Mouse (Mus musculus) stomach, postnatal 0 days (tissue): ENCODE measurements at regions not wholly inside any gene's neighbourhood (a gene's known extent, or its start where the extent isn't known, plus 50 kb on each side); places are given as distances from the start of the nearest gene placed in this dataset.
A peak's percentile ranks its signal among the peaks of the same experiment; 100 is the strongest.

Source experiments
- ATAC-seq: fragments of 200-750 bp; cut with Nextera tagmentation; 2 replicates; pipeline ENCODE4 v1.8.0; 2017; ENCODE audit not compliant: low FRiP score, low TSS enrichment
- DNase-seq: peaks from one replicate; pipeline ENCODE4 v3.0.0-alpha.2; 2016; ENCODE audit warnings: low spot score
- H3K27ac ChIP-seq: fragments of 300-500 bp; sonication (generic); replicated peaks from 2 replicates; pipeline ENCODE4 v1.5.1; 2014; ENCODE audit warnings: mild to moderate bottlenecking, control low read depth
- H3K27me3 ChIP-seq: fragments of 300-500 bp; sonication (generic); 2 replicates; pipeline ENCODE4 v1.6.1; 2014; ENCODE audit warnings: low read length; ENCODE audit not compliant: control insufficient read depth, insufficient read depth
- H3K36me3 ChIP-seq: fragments of 300-500 bp; sonication (generic); 2 replicates; pipeline ENCODE4 v1.6.1; 2014; ENCODE audit warnings: low read length, mixed read lengths; ENCODE audit not compliant: control insufficient read depth, insufficient read depth
- H3K4me1 ChIP-seq: fragments of 300-500 bp; sonication (generic); replicated peaks from 2 replicates; pipeline ENCODE4 v1.6.1; 2014; ENCODE audit warnings: antibody characterized with exemption; ENCODE audit not compliant: control insufficient read depth, insufficient read depth
- H3K4me2 ChIP-seq: fragments of 300-500 bp; sonication (generic); replicated peaks from 2 replicates; pipeline ENCODE4 v1.6.1; 2014; ENCODE audit warnings: low read depth, mild to moderate bottlenecking, control low read depth, moderate library complexity
- H3K4me3 ChIP-seq: fragments of 300-500 bp; sonication (generic); 2 replicates; pipeline ENCODE4 v1.5.1; 2014; ENCODE audit warnings: low read depth, low read length, control low read depth
- H3K9ac ChIP-seq: fragments of 300-500 bp; sonication (generic); 2 replicates; pipeline ENCODE4 v1.6.1; 2014; ENCODE audit warnings: mild to moderate bottlenecking, low read length, control low read depth, mixed read lengths
- H3K9me3 ChIP-seq: fragments of 300-500 bp; sonication (generic); 2 replicates; pipeline ENCODE4 v1.6.1; 2016; ENCODE audit warnings: low read length; ENCODE audit not compliant: control insufficient read depth
- CTCF ChIP-seq: IDR thresholded peaks from 2 replicates; pipeline ENCODE4 v1.5.1; 2016; ENCODE audit warnings: antibody characterized with exemption, low read depth, mild to moderate bottlenecking, moderate library complexity
- EP300 ChIP-seq: optimal IDR thresholded peaks from 2 replicates; pipeline ENCODE3; 2016; ENCODE audit warnings: antibody characterized with exemption
- WGBS: fragments of 180-500 bp; shearing (Covaris S2); extraction: QIAGEN DNeasy Blood & Tissue Kit; methylation state at CpG from one replicate; pipeline ENCODE4 v1.1.7; 2014; 5-methylcytosine and 5-hydroxymethylcytosine counted together

GRCm38 (mm10) chr9:30848249-30848648 is 74.0 kb downstream of the Adamts15 start:
- 69% methylated on average over 1 of the region's 1 CpGs for WGBS
- no peak for DNase-seq
- Histone ChIP-seq H3K9me3 (no peaks in the 10 kb centered on the region), H3K36me3 (no peaks in the 10 kb centered on the region), H3K4me1 (no peaks in the 10 kb centered on the region), H3K27me3 (no peaks in the 10 kb centered on the region), H3K27ac (no peak overlapping the region), H3K4me3 (no peak overlapping the region), H3K9ac (no peak overlapping the region), H3K4me2 (no peak overlapping the region)
- no peak for TF ChIP-seq EP300
- no peak for TF ChIP-seq CTCF
- ATAC-seq, result no peak

- no peak for DNase-seq
Observed at GRCm38 (mm10) chr9:30845609-30846290, 76.5 kb downstream of the Adamts15 start.

GRCm38 (mm10) chr9:30844079-30844563 is 78.1 kb downstream of the Adamts15 start:
- Histone ChIP-seq H3K4me2 (no peak overlapping the region), H3K36me3 (no peaks in the 10 kb centered on the region), H3K9me3 (no peaks in the 10 kb centered on the region), H3K27me3 (no peaks in the 10 kb centered on the region), H3K4me1 (no peaks in the 10 kb centered on the region), H3K27ac (no peak overlapping the region), H3K9ac (no peak overlapping the region), H3K4me3 (no peak overlapping the region)
- ATAC-seq, result peak; percentile 49; the same call in 1 of the 2 replicates
- peak; percentile 21 for DNase-seq
- TF ChIP-seq EP300 (no peak), CTCF (no peak)
- 45% methylated on average over 7 of the region's 8 CpGs for WGBS

More at GRCm38 (mm10) chr9:30845609-30846290, 76.5 kb downstream of the Adamts15 start:
- Histone ChIP-seq H3K36me3 (no peaks in the 10 kb centered on the region), H3K27ac (no peak overlapping the region), H3K9ac (no peak overlapping the region), H3K27me3 (no peaks in the 10 kb centered on the region), H3K4me1 (no peaks in the 10 kb centered on the region), H3K9me3 (no peaks in the 10 kb centered on the region), H3K4me3 (no peak overlapping the region), H3K4me2 (no peak overlapping the region)
- ATAC-seq, result no peak
- 57% methylated on average over 10 of the region's 10 CpGs for WGBS
- no peak for TF ChIP-seq CTCF
- TF ChIP-seq EP300, result no peak

GRCm38 (mm10) chr9:30834908-30835307 is 87.3 kb downstream of the Adamts15 start:
- DNase-seq, result no peak
- Histone ChIP-seq H3K36me3 (no peaks in the 10 kb centered on the region), H3K4me1 (no peaks in the 10 kb centered on the region), H3K27me3 (no peaks in the 10 kb centered on the region), H3K4me3 (no peak overlapping the region), H3K9me3 (no peaks in the 10 kb centered on the region), H3K27ac (no peak overlapping the region), H3K9ac (no peak overlapping the region), H3K4me2 (no peak overlapping the region)
- WGBS, result 56% methylated on average over 4 of the region's 4 CpGs
- TF ChIP-seq EP300 (no peak), CTCF (no peak)
- no peak for ATAC-seq

- 57% methylated on average over 10 of the region's 10 CpGs for WGBS
- Histone ChIP-seq H3K4me2 (no peak overlapping the region), H3K27me3 (no peaks in the 10 kb centered on the region), H3K36me3 (no peaks in the 10 kb centered on the region), H3K9ac (no peak overlapping the region), H3K4me3 (no peak overlapping the region), H3K27ac (no peak overlapping the region), H3K4me1 (no peaks in the 10 kb centered on the region), H3K9me3 (no peaks in the 10 kb centered on the region)
- DNase-seq (no peak), ATAC-seq (no peak)
- TF ChIP-seq CTCF (no peak), EP300 (no peak)
Observed at GRCm38 (mm10) chr9:30834565-30834905, 87.7 kb downstream of the Adamts15 start.

GRCm38 (mm10) chr9:30833836-30834564 is 88.3 kb downstream of the Adamts15 start:
- no peak overlapping the region for H3K27ac ChIP-seq
- H3K4me3 ChIP-seq, result no peak overlapping the region
- no peak overlapping the region for H3K4me2 ChIP-seq
- H3K9me3 ChIP-seq, result no peaks in the 10 kb centered on the region
- whole genome bisulfite sequencing, result 83% methylated on average over 15 of the region's 15 CpGs
- TF ChIP-seq CTCF, result no peak
- no peak for TF ChIP-seq EP300
- H3K4me1 ChIP-seq, result no peaks in the 10 kb centered on the region
- ATAC-seq, result peak; percentile 32; the same call in 1 of the 2 replicates
- H3K9ac ChIP-seq, result no peak overlapping the region
- H3K27me3 ChIP-seq, result no peaks in the 10 kb centered on the region
- H3K36me3 ChIP-seq, result no peaks in the 10 kb centered on the region
- no peak for DNase-seq
